Mouse (Mus musculus) macrophage (primary cell): Measurements from ENCODE around the gene Cdc42ep5. TPM values are rescaled to one million over a fixed set of nuclear protein-coding genes. Genes with fewer than 3 reads are reported as not detected.
"Not testable (repeated sequence)": the region's sequence is repeated elsewhere in the genome, so short reads cannot be mapped to it uniquely, and the experiment has no call there.

Experiments
- H3K27ac ChIP-seq: fragments of 350-480 bp; formaldehyde crosslinking; 2 replicates; pipeline ENCODE4 v1.9.0; 2021
- H3K36me3 ChIP-seq: fragments of 350-480 bp; formaldehyde crosslinking; 2 replicates; pipeline ENCODE4 v1.9.0; 2021; ENCODE audit errors: inconsistent target
- H3K4me3 ChIP-seq: fragments of 350-480 bp; formaldehyde crosslinking; 2 replicates; pipeline ENCODE4 v1.9.0; 2021; ENCODE audit errors: inconsistent target
- H3K79me2 ChIP-seq: fragments of 350-480 bp; formaldehyde crosslinking; 2 replicates; pipeline ENCODE4 v1.9.0; 2021; ENCODE audit errors: inconsistent target
- WGBS: methylation state at CpG from one replicate; pipeline ENCODE4 v1.1.7; 2026; ENCODE audit warnings: inconsistent platforms; ENCODE audit not compliant: missing documents; 5-methylcytosine and 5-hydroxymethylcytosine counted together
- polyA plus RNA-seq: library from polyadenylated mRNA; stranded (reverse); fragments of 250-400 nt; gene quantifications from 3 replicates; pipeline ENCODE4 v1.2.4, GENCODE M21; 2018; ENCODE audit warnings: inconsistent platforms
- total RNA-seq, 78 experiments: library from RNA; depleted of rRNA; stranded (reverse); fragments of 250-400 nt; gene quantifications; 1 replicate in 9 of 78; 2 replicates in 24 of 78; 3 replicates in 43 of 78; 4 replicates in 2 of 78; pipeline ENCODE4 v1.2.4; 2018; ENCODE audit warnings: inconsistent platforms in 56 of 78

Cdc42ep5 gene
- 1 to 10 TPM in 1 of 26 experiments, not detected in 25; 6.4 TPM for total RNA-seq (2018; cell fraction: chromatin; rRNA removed)
- total RNA-seq (2018; cell fraction: cytosol; rRNA removed) = not detected
- total RNA-seq (2018; cell fraction: nucleus; rRNA removed) = not detected
- polyA plus RNA-seq = not detected in 3 replicates

GRCm38 (mm10) chr7:4164090-4164910 lies at the start of gene Cdc42ep5:
Gene Cdc42ep5 (minus strand): TSS chr7:4164860.
- no peak within 1 kb of the TSS for H3K27ac ChIP-seq
- H3K4me3 ChIP-seq = no peak within 1 kb of the TSS
- no peaks in the 10 kb centered on the region for H3K36me3 ChIP-seq
- 7% methylated on average over 18 of the region's 20 CpGs for WGBS
- no peaks in the 10 kb centered on the region for H3K79me2 ChIP-seq

GRCm38 (mm10) chr7:4213436-4213835 lies 48.8 kb upstream of the Cdc42ep5 start:
- not testable (repeated sequence) for H3K36me3 ChIP-seq, H3K4me3 ChIP-seq, H3K27ac ChIP-seq, H3K79me2 ChIP-seq

GRCm38 (mm10) chr7:4208626-4209025 lies 44.0 kb upstream of the Cdc42ep5 start:
- 40% methylated on average over 2 of the region's 2 CpGs for WGBS
- H3K27ac ChIP-seq = no peak overlapping the region
- no peaks in the 10 kb centered on the region for H3K36me3 ChIP-seq
- no peak overlapping the region for H3K4me3 ChIP-seq
- H3K79me2 ChIP-seq = no peaks in the 10 kb centered on the region

- Histone ChIP-seq H3K4me3 (no peak overlapping the region), H3K79me2 (no peaks in the 10 kb centered on the region), H3K36me3 (no peaks in the 10 kb centered on the region), H3K27ac (no peak overlapping the region)
- WGBS = 89% methylated on average over 1 of the region's 1 CpGs
Observed at GRCm38 (mm10) chr7:4207126-4207525, 42.5 kb upstream of the Cdc42ep5 start.

GRCm38 (mm10) chr7:4178438-4178837 lies 13.8 kb upstream of the Cdc42ep5 start:
- WGBS = 49% methylated on average over 3 of the region's 3 CpGs
- Histone ChIP-seq H3K27ac (no peak overlapping the region), H3K79me2 (no peaks in the 10 kb centered on the region), H3K36me3 (no peaks in the 10 kb centered on the region), H3K4me3 (no peak overlapping the region)

GRCm38 (mm10) chr7:4170193-4170938 lies 5.7 kb upstream of the Cdc42ep5 start:
- Histone ChIP-seq H3K36me3 (no peaks in the 10 kb centered on the region), H3K4me3 (no peak overlapping the region), H3K27ac (no peak overlapping the region), H3K79me2 (no peaks in the 10 kb centered on the region)
- 76% methylated on average over 6 of the region's 6 CpGs for WGBS

- Histone ChIP-seq H3K4me3 (no peak overlapping the region), H3K36me3 (no peaks in the 10 kb centered on the region), H3K79me2 (no peaks in the 10 kb centered on the region), H3K27ac (no peak overlapping the region)
Observed at GRCm38 (mm10) chr7:4167098-4167497, 2.4 kb upstream of the Cdc42ep5 start.

- Histone ChIP-seq H3K79me2 (no peaks in the 10 kb centered on the region), H3K36me3 (no peaks in the 10 kb centered on the region), H3K4me3 (no peak overlapping the region), H3K27ac (no peak overlapping the region)
- WGBS = 33% methylated on average over 3 of the region's 3 CpGs
Observed at GRCm38 (mm10) chr7:4165286-4165685, 626 bp upstream of the Cdc42ep5 start.

GRCm38 (mm10) chr7:4163571-4164072 lies 1.0 kb downstream of the Cdc42ep5 start:
- no peak overlapping the region for H3K4me3 ChIP-seq

GRCm38 (mm10) chr7:4161596-4161995 lies 3.1 kb downstream of the Cdc42ep5 start:
- H3K4me3 ChIP-seq = not testable (repeated sequence)

More at GRCm38 (mm10) chr7:4163571-4164072, 1.0 kb downstream of the Cdc42ep5 start:
- no peak overlapping the region for H3K27ac ChIP-seq
- no peaks in the 10 kb centered on the region for H3K36me3 ChIP-seq
- no peaks in the 10 kb centered on the region for H3K79me2 ChIP-seq
- 16% methylated on average over 10 of the region's 11 CpGs for WGBS

GRCm38 (mm10) chr7:4154976-4155375 lies 9.7 kb downstream of the Cdc42ep5 start:
- H3K4me3 ChIP-seq = no peak overlapping the region
- H3K27ac ChIP-seq = no peak overlapping the region
- H3K36me3 ChIP-seq = no peaks in the 10 kb centered on the region
- no peaks in the 10 kb centered on the region for H3K79me2 ChIP-seq
- 80% methylated on average over 4 of the region's 4 CpGs for WGBS

More at GRCm38 (mm10) chr7:4161596-4161995, 3.1 kb downstream of the Cdc42ep5 start:
- not testable (repeated sequence) for H3K27ac ChIP-seq, H3K79me2 ChIP-seq, H3K36me3 ChIP-seq
- WGBS = 95% methylated on average over 4 of the region's 4 CpGs

- no peak overlapping the region for H3K27ac ChIP-seq
- H3K79me2 ChIP-seq = no peaks in the 10 kb centered on the region
- no peak overlapping the region for H3K4me3 ChIP-seq
- WGBS = 88% methylated on average over 5 of the region's 5 CpGs
- H3K36me3 ChIP-seq = no peaks in the 10 kb centered on the region
Observed at GRCm38 (mm10) chr7:4154356-4154755, 10.3 kb downstream of the Cdc42ep5 start.

- H3K4me3 ChIP-seq = peak overlapping the region; percentile 66; the same call in 1 of the 2 replicates
- no peaks in the 10 kb centered on the region for H3K36me3 ChIP-seq
- peaks cover 25% of the 10 kb centered on the region; the same call in 1 of the 2 replicates for H3K79me2 ChIP-seq
- no peak overlapping the region for H3K27ac ChIP-seq
- WGBS = 11% methylated on average over 22 of the region's 22 CpGs
Observed at GRCm38 (mm10) chr7:4151241-4151640, 13.4 kb downstream of the Cdc42ep5 start.

GRCm38 (mm10) chr7:4150811-4151221 lies 13.8 kb downstream of the Cdc42ep5 start:
- 4% methylated on average over 14 of the region's 14 CpGs for WGBS
- peak overlapping the region; percentile 66 for H3K4me3 ChIP-seq
- no peaks in the 10 kb centered on the region for H3K36me3 ChIP-seq
- peaks cover 28% of the 10 kb centered on the region; the same call in 1 of the 2 replicates for H3K79me2 ChIP-seq
- no peak overlapping the region for H3K27ac ChIP-seq
